9 mouse cellular contexts compared by ENCODE assay signal in genomic region chr5:73585212-73586115, GRCm38 (mm10). TPM values are rescaled to one million over a fixed set of nuclear protein-coding genes. Genes with fewer than 3 reads are reported as not detected.
DNase-seq lines count a peak whose midpoint lies in the region; ATAC-seq and TF ChIP-seq lines count a peak whose summit lies in the region.
"Had no signal": no experiment of that assay in that cellular context is flagged by ENCODE, and none has a peak within 500 bp of the region (broad histone marks: within the 10 kb centered on the region; RNA-seq: fewer than 3 reads in every experiment).

No protein-coding gene starts in this region.

- H3K4me2 ChIP-seq in forebrain, embryonic 14.5 days (ENCODE audit: low read length): no peak overlapping the region
- no peak overlapping the region for H3K4me2 ChIP-seq in liver, postnatal 0 days (ENCODE audit: low read depth, low read length)

- peak; percentile 88 for ATAC-seq in forebrain, embryonic 14.5 days
- ATAC-seq in liver, postnatal 0 days: no peak
- ATAC-seq in erythroid progenitor cell, adult 5-6 weeks (replicated peaks; ENCODE audit: low FRiP score, poor library complexity, severe bottlenecking): no peak
- ATAC-seq: intestine, postnatal 0 days had no signal

- no peak overlapping the region for H3K9ac ChIP-seq in forebrain, embryonic 14.5 days (ENCODE audit: low read length)
- no peak overlapping the region for H3K9ac ChIP-seq in liver, postnatal 0 days (replicated peaks)

- H3K27ac ChIP-seq in forebrain, embryonic 14.5 days (ENCODE audit: low read depth, low read length): peak overlapping the region; percentile 80
- H3K27ac ChIP-seq in midbrain, embryonic 10.5 days (replicated peaks): peak overlapping the region; percentile 57; the same call in 1 of the 2 replicates
- H3K27ac ChIP-seq in liver, postnatal 0 days (ENCODE audit: low read depth): no peak overlapping the region

- H3K4me1 ChIP-seq in forebrain, embryonic 14.5 days (ENCODE audit: control insufficient read depth, insufficient read depth, low read length): peaks cover 6% of the 10 kb centered on the region; the same call in 1 of the 2 replicates
- H3K4me1 ChIP-seq in midbrain, embryonic 10.5 days: peaks cover 8% of the 10 kb centered on the region; the same call in 1 of the 2 replicates
- H3K4me1 ChIP-seq in liver, postnatal 0 days (ENCODE audit: insufficient read depth): no peaks in the 10 kb centered on the region

- H3K27me3 ChIP-seq in forebrain, embryonic 14.5 days (replicated peaks; ENCODE audit: control insufficient read depth, insufficient read depth, low read length): no peaks in the 10 kb centered on the region
- H3K27me3 ChIP-seq in midbrain, embryonic 10.5 days (ENCODE audit: low read depth, poor library complexity, severe bottlenecking): no peaks in the 10 kb centered on the region
- H3K27me3 ChIP-seq in liver, postnatal 0 days (ENCODE audit: insufficient read depth, low read length): no peaks in the 10 kb centered on the region

- WGBS in forebrain, embryonic 14.5 days: 31% methylated on average over 7 of the region's 7 CpGs
- WGBS in midbrain, embryonic 10.5 days: 38% methylated on average over 7 of the region's 7 CpGs
- WGBS in liver, postnatal 0 days (ENCODE audit: insufficient replicate concordance): 51% methylated on average over 7 of the region's 7 CpGs

- TF ChIP-seq POLR2A in brain, embryonic 14.5 days (IDR thresholded peaks at IDR 0.05; ENCODE audit: borderline replicate concordance, extremely low read depth, insufficient read depth, insufficient read length, poor library complexity, severe bottlenecking): no peak

- TF ChIP-seq CTCF in brain, embryonic 14.5 days (IDR thresholded peaks at IDR 0.05; ENCODE audit: borderline replicate concordance, extremely low read depth, insufficient read depth, insufficient read length): no peak
- no peak for TF ChIP-seq CTCF in liver, postnatal 0 days (IDR thresholded peaks at IDR 0.05; ENCODE audit: low read depth)

- TF ChIP-seq EP300 in liver, postnatal 0 days (IDR thresholded peaks at IDR 0.05; ENCODE audit: low read depth): no peak

- no peaks in the 10 kb centered on the region for H3K9me3 ChIP-seq in forebrain, embryonic 14.5 days (replicated peaks; ENCODE audit: control insufficient read depth, low read length)
- H3K9me3 ChIP-seq in midbrain, embryonic 10.5 days (replicated peaks): no peaks in the 10 kb centered on the region
- no peaks in the 10 kb centered on the region for H3K9me3 ChIP-seq in liver, postnatal 0 days (ENCODE audit: low read length)

- H3K4me3 ChIP-seq in forebrain, embryonic 14.5 days (ENCODE audit: low read depth, low read length): no peak overlapping the region
- no peak overlapping the region for H3K4me3 ChIP-seq in midbrain, embryonic 10.5 days
- H3K4me3 ChIP-seq in liver, postnatal 0 days (ENCODE audit: low read depth, low read length): no peak overlapping the region

- peak; percentile 60 for DNase-seq in adrenal gland, postnatal 10 days
- peak; percentile 85 for DNase-seq in brain, embryonic 14.5 days (ENCODE audit: low read depth)
- DNase-seq in forebrain, embryonic 14.5 days (ENCODE audit: low spot score): peak; percentile 59
- no peak for DNase-seq in midbrain, embryonic 10.5 days (ENCODE audit: low spot score)
- no peak for DNase-seq in liver, postnatal 0 days
- DNase-seq in thymus, postnatal 36 days: no peak

- H3K36me3 ChIP-seq in forebrain, embryonic 14.5 days (ENCODE audit: control insufficient read depth, insufficient read depth, low read length): no peaks in the 10 kb centered on the region
- no peaks in the 10 kb centered on the region for H3K36me3 ChIP-seq in midbrain, embryonic 10.5 days
- no peaks in the 10 kb centered on the region for H3K36me3 ChIP-seq in liver, postnatal 0 days (replicated peaks; ENCODE audit: insufficient read depth, low read length)

RNA-seq across cellular contexts. Expression of gene Lrrc66, which starts 46.9 kb away (rescaled TPM):
- total RNA-seq in adrenal gland, postnatal 10 days (2021): not detected
- 0.04 and 0.05 TPM in 2 replicates for polyA plus RNA-seq in brain, embryonic 14.5 days (2012; rRNA removed)
- polyA plus RNA-seq in forebrain, embryonic 14.5 days (2014; fragmentation: Nextera tagmentation; extraction: Ambion mirVana): not detected in 2 replicates
- 0.06 and 0.07 TPM in 2 replicates for polyA plus RNA-seq in midbrain, embryonic 10.5 days (2016; fragmentation: Nextera tagmentation; extraction: Ambion mirVana)
- polyA plus RNA-seq in liver, postnatal 0 days (2015; fragmentation: Nextera tagmentation; extraction: Ambion mirVana): not detected in 2 replicates
- total RNA-seq in erythroid progenitor cell, adult 5-6 weeks (2015; ENCODE audit: low replicate concordance): not detected in 2 replicates
- total RNA-seq in erythroid progenitor cell, adult 5-6 weeks (2017; ENCODE audit: low replicate concordance): not detected in 2 replicates
- polyA plus RNA-seq: limb, embryonic 11.5 days had no signal

Comparison
In these comparisons a context has a peak if more than half of its experiments do, and no peak if none do; other contexts are left out.
1. DNase-seq: peak in adrenal gland, postnatal 10 days (single experiment), brain, embryonic 14.5 days (single experiment) and forebrain, embryonic 14.5 days (single experiment); none in midbrain, embryonic 10.5 days (single experiment), liver, postnatal 0 days (single experiment) and thymus, postnatal 36 days (0 of 2).